Mouse (Mus musculus): ENCODE measurements around the gene Atp9a. TPM values are rescaled to one million over a fixed set of nuclear protein-coding genes. Genes with fewer than 3 reads are reported as not detected.

The Atp9a gene
- total and polyA plus RNA-seq, 3 experiments, result not detected

DNA sequence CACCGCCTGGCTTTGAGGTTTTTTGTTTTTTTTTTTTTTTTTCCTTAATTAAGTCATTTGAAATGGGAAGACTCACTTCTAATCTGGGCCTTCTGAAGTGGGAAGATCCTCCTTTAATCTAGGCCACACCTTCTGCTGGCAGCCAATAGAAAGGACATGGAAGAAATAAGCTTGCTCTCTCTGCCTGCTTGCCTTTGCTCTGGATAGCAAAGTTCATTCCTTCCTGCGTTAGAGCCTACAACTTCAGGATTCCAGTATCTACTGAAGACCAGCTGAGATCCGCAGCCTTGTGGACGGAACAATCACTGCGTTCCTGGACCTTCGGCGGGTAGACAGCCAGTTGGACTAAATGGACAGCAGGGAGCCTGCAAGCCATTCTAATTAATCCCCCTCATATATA, 79.0 kb downstream of the Atp9a start:
- TF ChIP-seq HCFC1 (IDR thresholded peaks at IDR 0.05; ENCODE audit: low read depth, low read length) (no peak), NELFE (IDR thresholded peaks at IDR 0.05; ENCODE audit: low read depth, low read length) (no peak), SIN3A (IDR thresholded peaks at IDR 0.05; ENCODE audit: low read length) (no peak), KAT2A (conservative IDR thresholded peaks at IDR 0.05; ENCODE audit: low read depth, low read length) (no peak), MAZ (IDR thresholded peaks at IDR 0.05; ENCODE audit: low read depth, low read length) (no peak), USF2 (IDR thresholded peaks at IDR 0.05; ENCODE audit: borderline replicate concordance in 1 of 2, insufficient read depth in 1 of 2, low read depth in 1 of 2, low read length in 2 of 2) (no peak), TCF12 (IDR thresholded peaks at IDR 0.05; ENCODE audit: low read depth, low read length) (no peak), ELF1 (IDR thresholded peaks at IDR 0.05; ENCODE audit: low read depth, low read length) (no peak), E2F4 (IDR thresholded peaks at IDR 0.05; ENCODE audit: borderline replicate concordance, low read depth, low read length) (no peak), MYB (IDR thresholded peaks at IDR 0.05; ENCODE audit: low read depth, low read length) (no peak), MAFK (IDR thresholded peaks at IDR 0.05; ENCODE audit: borderline replicate concordance, low read depth, low read length) (no peak), MEF2A (IDR thresholded peaks at IDR 0.05; ENCODE audit: extremely low read depth, insufficient replicate concordance, low read depth, low read length, poor library complexity, severe bottlenecking) (no peak), ZC3H11A (IDR thresholded peaks at IDR 0.05; ENCODE audit: low read depth, low read length) (no peak), RAD21 (IDR thresholded peaks at IDR 0.05; ENCODE audit: low read depth, low read length) (no peak), EP300 (IDR thresholded peaks at IDR 0.05; ENCODE audit: low read depth in 1 of 2, low read length in 2 of 2) (no peak), USF1 (IDR thresholded peaks at IDR 0.05; ENCODE audit: low read depth, low read length) (no peak), MYC (IDR thresholded peaks at IDR 0.05; ENCODE audit: low read depth, low read length) (no peak), MAX (IDR thresholded peaks at IDR 0.05; ENCODE audit: low read length) (no peak), UBTF (IDR thresholded peaks at IDR 0.05; ENCODE audit: borderline replicate concordance, insufficient read depth, low read depth, low read length) (no peak), CHD1 (IDR thresholded peaks at IDR 0.05; ENCODE audit: low read depth, low read length) (no peak)
- Histone ChIP-seq H3K9me3 (replicated peaks; ENCODE audit: insufficient read depth, low read length) (no peaks in the 10 kb centered on the region), H3K27ac (ENCODE audit: control insufficient read depth, low read depth, low read length) (no peak overlapping the region), H3K4me1 (ENCODE audit: control insufficient read depth in 1 of 2, insufficient read depth in 2 of 2, low read length in 2 of 2) (no peaks in the 10 kb centered on the region), H3K36me3 (ENCODE audit: control insufficient read depth in 1 of 2, insufficient read depth in 2 of 2, low read length in 2 of 2) (no peaks in the 10 kb centered on the region), H3K27me3 (ENCODE audit: control insufficient read depth in 1 of 2, insufficient read depth in 2 of 2, low read length in 2 of 2) (no peaks in the 10 kb centered on the region), H3K79me2 (ENCODE audit: control insufficient read depth, insufficient read depth, low read length, poor library complexity) (no peaks in the 10 kb centered on the region), H3K9ac (ENCODE audit: control insufficient read depth, low read depth, low read length, poor library complexity, severe bottlenecking) (no peak overlapping the region), H3K4me3 (ENCODE audit: control insufficient read depth in 1 of 2, insufficient read depth in 1 of 2, low read depth in 2 of 2, low read length in 2 of 2) (no peak overlapping the region)
- no peak for DNase-seq (ENCODE audit: low read depth, low spot score)

DNA sequence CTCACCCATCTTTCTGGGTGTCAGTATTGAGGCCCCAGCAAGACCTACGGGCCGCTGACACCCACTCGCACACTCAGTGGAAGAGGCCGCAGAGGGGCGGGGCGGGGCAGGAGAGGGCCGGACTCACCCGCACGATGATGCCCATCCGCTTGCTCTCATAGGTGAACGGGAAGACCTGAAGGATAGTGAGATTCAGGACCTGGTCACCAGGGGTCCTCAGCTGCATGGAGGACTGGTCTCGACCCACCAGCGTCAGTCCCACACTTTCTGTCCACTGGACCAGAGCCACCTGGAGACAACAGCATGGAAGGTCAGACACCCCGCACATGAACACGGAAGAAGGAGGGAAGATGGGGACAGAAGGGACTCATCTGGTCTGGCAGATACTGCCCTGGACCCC, 80.4 kb downstream of the Atp9a start:
- TF ChIP-seq GABPA (IDR thresholded peaks at IDR 0.05; ENCODE audit: low read depth, low read length) (no peak), POLR2AphosphoS5 (IDR thresholded peaks at IDR 0.05; ENCODE audit: borderline replicate concordance, low read depth, low read length) (no peak), UBTF (IDR thresholded peaks at IDR 0.05; ENCODE audit: borderline replicate concordance, insufficient read depth, low read depth, low read length) (no peak)
- no peaks in the 10 kb centered on the region for H3K9me3 ChIP-seq (replicated peaks; ENCODE audit: insufficient read depth, low read length)
- no peaks in the 10 kb centered on the region for H3K4me1 ChIP-seq (ENCODE audit: control insufficient read depth in 1 of 2, insufficient read depth in 2 of 2, low read length in 2 of 2)
- H3K4me3 ChIP-seq (ENCODE audit: control insufficient read depth in 1 of 2, insufficient read depth in 1 of 2, low read depth in 2 of 2, low read length in 2 of 2), result no peak overlapping the region
- H3K9ac ChIP-seq (ENCODE audit: control insufficient read depth, low read depth, low read length, poor library complexity, severe bottlenecking), result no peak overlapping the region
- DNase-seq (ENCODE audit: low read depth, low spot score), result no peak
- H3K27me3 ChIP-seq (ENCODE audit: control insufficient read depth in 1 of 2, insufficient read depth in 2 of 2, low read length in 2 of 2), result no peaks in the 10 kb centered on the region
- H3K36me3 ChIP-seq (ENCODE audit: control insufficient read depth in 1 of 2, insufficient read depth in 2 of 2, low read length in 2 of 2), result no peaks in the 10 kb centered on the region
- H3K79me2 ChIP-seq (ENCODE audit: control insufficient read depth, insufficient read depth, low read length, poor library complexity), result no peaks in the 10 kb centered on the region
- no peak overlapping the region for H3K27ac ChIP-seq (ENCODE audit: control insufficient read depth, low read depth, low read length)

Measured in MEL (cell line).